Mouse (Mus musculus) heart, embryonic 15.5 days (tissue): ENCODE measurements around the gene Pef1. TPM values are rescaled to one million over a fixed set of nuclear protein-coding genes. Genes with fewer than 3 reads are reported as not detected.

Experiments
- ATAC-seq: fragments of 200-750 bp; cut with Nextera tagmentation; replicated peaks from 2 replicates; pipeline ENCODE4 v1.8.0; 2017; ENCODE audit warnings: low read depth, moderate TSS enrichment; ENCODE audit not compliant: insufficient number of reproducible peaks, insufficient read depth, low FRiP score
- H3K27ac ChIP-seq: fragments of 300-500 bp; sonication (generic); 2 replicates; pipeline ENCODE4 v1.5.1; 2015; ENCODE audit warnings: mild to moderate bottlenecking, inconsistent platforms
- H3K27me3 ChIP-seq: fragments of 300-500 bp; sonication (generic); 2 replicates; pipeline ENCODE4 v1.6.1; 2015; ENCODE audit warnings: inconsistent platforms
- H3K36me3 ChIP-seq: fragments of 300-500 bp; sonication (generic); 2 replicates; pipeline ENCODE4 v1.6.1; 2015; ENCODE audit warnings: mild to moderate bottlenecking, inconsistent platforms
- H3K4me1 ChIP-seq: fragments of 300-500 bp; sonication (generic); replicated peaks from 2 replicates; pipeline ENCODE4 v1.6.1; 2015; ENCODE audit warnings: inconsistent platforms
- H3K4me2 ChIP-seq: fragments of 300-500 bp; sonication (generic); 2 replicates; pipeline ENCODE4 v1.6.1; 2015; ENCODE audit warnings: inconsistent platforms, mild to moderate bottlenecking, moderate library complexity
- H3K4me3 ChIP-seq: fragments of 300-500 bp; sonication (generic); 2 replicates; pipeline ENCODE4 v1.5.1; 2015; ENCODE audit warnings: mild to moderate bottlenecking, inconsistent platforms
- H3K9ac ChIP-seq: fragments of 300-500 bp; sonication (generic); 2 replicates; pipeline ENCODE4 v1.6.1; 2015; ENCODE audit warnings: mild to moderate bottlenecking, inconsistent platforms
- H3K9me3 ChIP-seq: fragments of 300-500 bp; sonication (generic); replicated peaks from 2 replicates; pipeline ENCODE4 v1.6.1; 2016; ENCODE audit warnings: inconsistent platforms
- WGBS: fragments of 180-500 bp; shearing (Covaris S2); methylation state at CpG from one replicate; pipeline ENCODE4 v1.1.7; 2015; ENCODE audit warnings: mixed read lengths; 5-methylcytosine and 5-hydroxymethylcytosine counted together
- polyA plus RNA-seq: library from polyadenylated mRNA; unstranded; fragments of >200 nt; fragmentation: Nextera tagmentation; extraction: Ambion mirVana; gene quantifications from 2 replicates; pipeline ENCODE4 v1.2.1, GENCODE M21; 2015

Pef1 gene
- polyA plus RNA-seq, 1 experiment from 2014 or later: 48.9 TPM

GRCm38 (mm10) chr4:130123020-130123419 lies 20.7 kb downstream of the Pef1 start:
- H3K9ac ChIP-seq: no peak overlapping the region
- no peak for ATAC-seq
- H3K4me2 ChIP-seq: no peak overlapping the region
- H3K9me3 ChIP-seq: no peaks in the 10 kb centered on the region
- H3K4me1 ChIP-seq: peaks cover 6% of the 10 kb centered on the region; the same call in 1 of the 2 replicates
- WGBS: 86% methylated on average over 5 of the region's 5 CpGs
- no peak overlapping the region for H3K27ac ChIP-seq
- no peaks in the 10 kb centered on the region for H3K27me3 ChIP-seq
- peaks cover 56% of the 10 kb centered on the region for H3K36me3 ChIP-seq
- H3K4me3 ChIP-seq: no peak overlapping the region

GRCm38 (mm10) chr4:130124110-130124509 lies 21.8 kb downstream of the Pef1 start:
- Histone ChIP-seq H3K27ac (no peak overlapping the region), H3K4me2 (no peak overlapping the region), H3K9me3 (no peaks in the 10 kb centered on the region), H3K27me3 (no peaks in the 10 kb centered on the region), H3K4me3 (no peak overlapping the region), H3K36me3 (peaks cover 55% of the 10 kb centered on the region), H3K4me1 (peaks cover 6% of the 10 kb centered on the region; the same call in 1 of the 2 replicates), H3K9ac (no peak overlapping the region)
- ATAC-seq: no peak
- WGBS: 91% methylated on average over 4 of the region's 4 CpGs

GRCm38 (mm10) chr4:130125164-130125563 lies 22.8 kb downstream of the Pef1 start:
- Histone ChIP-seq H3K9me3 (no peaks in the 10 kb centered on the region), H3K4me1 (peaks cover 9% of the 10 kb centered on the region; the same call in 1 of the 2 replicates), H3K36me3 (peaks cover 55% of the 10 kb centered on the region), H3K4me2 (no peak overlapping the region), H3K27me3 (no peaks in the 10 kb centered on the region), H3K9ac (no peak overlapping the region), H3K27ac (no peak overlapping the region), H3K4me3 (no peak overlapping the region)
- WGBS: 80% methylated on average over 6 of the region's 6 CpGs
- ATAC-seq: no peak

- Histone ChIP-seq H3K9ac (no peak overlapping the region), H3K36me3 (peaks cover 55% of the 10 kb centered on the region), H3K9me3 (no peaks in the 10 kb centered on the region), H3K4me2 (no peak overlapping the region), H3K4me1 (0 out of 2 replicates have a peak, but pooled peaks cover 5% of the 10 kb centered on the region), H3K27ac (no peak overlapping the region), H3K27me3 (no peaks in the 10 kb centered on the region), H3K4me3 (no peak overlapping the region)
- 64% methylated on average over 5 of the region's 5 CpGs for WGBS
- no peak for ATAC-seq
These were observed 23.6 kb downstream of the Pef1 start for GRCm38 (mm10) chr4:130125935-130126334.

GRCm38 (mm10) chr4:130128907-130129306 lies 26.5 kb downstream of the Pef1 start:
- no peak overlapping the region for H3K9ac ChIP-seq
- H3K4me2 ChIP-seq: no peak overlapping the region
- no peak overlapping the region for H3K27ac ChIP-seq
- 70% methylated on average over 5 of the region's 5 CpGs for WGBS
- no peak overlapping the region for H3K4me3 ChIP-seq
- no peak for ATAC-seq
- no peaks in the 10 kb centered on the region for H3K27me3 ChIP-seq
- peaks cover 39% of the 10 kb centered on the region for H3K36me3 ChIP-seq
- H3K4me1 ChIP-seq: peaks cover 5% of the 10 kb centered on the region; the same call in 1 of the 2 replicates
- no peaks in the 10 kb centered on the region for H3K9me3 ChIP-seq

DNA sequence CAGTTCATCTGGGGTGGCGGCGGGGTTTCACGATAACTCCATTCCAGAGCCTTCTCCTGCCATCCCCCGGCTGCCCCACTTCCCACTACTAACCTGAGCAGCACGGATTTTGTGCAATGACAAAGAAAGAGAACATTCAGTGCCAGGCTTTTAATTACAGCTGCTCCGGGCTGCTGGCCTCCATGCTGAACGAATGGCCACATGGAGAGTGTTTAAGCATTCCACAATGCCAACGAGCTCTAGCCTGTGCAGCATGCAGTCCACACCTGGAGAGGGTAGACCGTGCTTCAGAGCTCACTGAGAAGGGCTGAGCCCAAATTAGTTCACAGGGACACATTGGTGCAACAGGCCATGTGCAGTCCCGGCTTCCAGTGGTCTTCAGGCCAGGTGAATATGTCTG lies 27.7 kb downstream of the Pef1 start:
- 85% methylated on average over 10 of the region's 10 CpGs for WGBS

GRCm38 (mm10) chr4:130130641-130131350 lies 28.4 kb downstream of the Pef1 start:
- WGBS: 61% methylated on average over 13 of the region's 13 CpGs
- H3K4me2 ChIP-seq: no peak overlapping the region
- peaks cover 20% of the 10 kb centered on the region for H3K36me3 ChIP-seq
- H3K27me3 ChIP-seq: no peaks in the 10 kb centered on the region; the same call in 1 of the 2 replicates
- H3K9ac ChIP-seq: no peak overlapping the region
- H3K4me3 ChIP-seq: no peak overlapping the region
- H3K9me3 ChIP-seq: no peaks in the 10 kb centered on the region
- no peak for ATAC-seq
- no peak overlapping the region for H3K27ac ChIP-seq
- peaks cover 5% of the 10 kb centered on the region; the same call in 1 of the 2 replicates for H3K4me1 ChIP-seq

More for the DNA sequence above, 27.7 kb downstream of the Pef1 start:
- H3K36me3 ChIP-seq: peaks cover 28% of the 10 kb centered on the region
- H3K9me3 ChIP-seq: no peaks in the 10 kb centered on the region
- ATAC-seq: no peak
- H3K9ac ChIP-seq: no peak overlapping the region
- no peaks in the 10 kb centered on the region for H3K27me3 ChIP-seq
- H3K4me3 ChIP-seq: no peak overlapping the region
- no peak overlapping the region for H3K4me2 ChIP-seq
- peaks cover 5% of the 10 kb centered on the region; the same call in 1 of the 2 replicates for H3K4me1 ChIP-seq
- H3K27ac ChIP-seq: no peak overlapping the region

DNA sequence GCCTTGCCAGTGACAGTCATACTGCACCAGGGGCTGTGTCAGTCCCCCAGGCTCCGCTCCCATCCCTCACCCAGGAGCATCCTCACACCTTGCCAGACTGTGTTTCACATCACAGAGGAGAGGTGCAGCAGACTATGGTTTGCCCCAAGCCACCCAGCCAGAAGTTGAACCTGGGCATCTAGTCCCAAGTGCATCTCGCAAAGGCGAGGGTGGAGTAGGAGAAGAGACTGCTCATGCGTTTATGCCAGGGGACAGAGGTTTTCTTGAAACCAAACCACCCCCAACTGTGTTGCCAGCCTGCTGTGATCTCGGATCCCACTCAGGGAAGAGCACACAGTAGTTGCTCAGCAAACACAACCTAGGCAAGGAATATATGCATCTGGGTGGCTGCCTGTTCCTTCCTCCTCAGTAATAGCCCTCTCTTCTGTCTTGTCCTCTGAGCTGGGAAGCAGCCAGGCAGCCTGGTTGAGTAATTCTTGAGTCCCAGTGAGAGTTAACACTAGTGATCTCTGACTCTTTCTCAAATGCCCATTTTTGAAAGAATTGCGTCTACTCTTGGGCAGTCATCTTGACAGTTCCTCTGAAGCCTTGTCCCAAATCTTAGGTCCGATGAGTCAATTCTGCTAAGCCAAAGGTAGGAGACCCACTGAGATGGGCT lies 29.2 kb downstream of the Pef1 start:
- peaks cover 5% of the 10 kb centered on the region; the same call in 1 of the 2 replicates for H3K4me1 ChIP-seq
- ATAC-seq: no peak
- WGBS: 90% methylated on average over 7 of the region's 7 CpGs

DNA sequence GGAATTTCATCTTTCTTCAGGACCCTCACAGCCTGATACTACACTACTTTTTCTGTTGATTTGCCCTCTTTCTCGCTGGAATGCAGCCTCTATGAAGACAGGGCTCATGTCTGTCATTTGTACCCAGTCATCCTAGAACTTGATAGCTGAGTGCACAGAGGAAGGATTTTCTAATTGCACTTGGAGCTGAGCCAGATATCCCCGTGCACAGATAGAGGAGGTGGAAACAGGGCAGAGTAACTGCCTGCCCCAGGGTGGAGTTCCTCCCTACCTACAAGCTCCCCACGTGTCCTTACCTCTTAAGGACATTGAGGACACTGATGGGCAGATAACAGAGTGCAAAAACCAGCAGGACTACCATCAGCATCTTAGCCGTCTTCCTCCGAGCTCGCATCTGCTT lies 31.0 kb downstream of the Pef1 start:
- no peak overlapping the region for H3K4me2 ChIP-seq
- no peak overlapping the region for H3K9ac ChIP-seq
- no peak overlapping the region for H3K4me3 ChIP-seq
- WGBS: 31% methylated on average over 6 of the region's 6 CpGs
- H3K36me3 ChIP-seq: no peaks in the 10 kb centered on the region
- H3K27me3 ChIP-seq: peaks cover 20% of the 10 kb centered on the region
- H3K27ac ChIP-seq: no peak overlapping the region
- peaks cover 10% of the 10 kb centered on the region for H3K4me1 ChIP-seq
- H3K9me3 ChIP-seq: no peaks in the 10 kb centered on the region
- no peak; the same call in 1 of the 2 replicates for ATAC-seq

More for the DNA sequence above, 29.2 kb downstream of the Pef1 start:
- no peak overlapping the region for H3K4me2 ChIP-seq
- no peak overlapping the region for H3K9ac ChIP-seq
- H3K27me3 ChIP-seq: peaks cover 3% of the 10 kb centered on the region
- H3K36me3 ChIP-seq: peaks cover 13% of the 10 kb centered on the region
- H3K4me3 ChIP-seq: no peak overlapping the region
- H3K9me3 ChIP-seq: no peaks in the 10 kb centered on the region
- H3K27ac ChIP-seq: no peak overlapping the region

- Histone ChIP-seq H3K9me3 (no peaks in the 10 kb centered on the region), H3K9ac (peak overlapping the region; percentile 36), H3K4me3 (peak overlapping the region; percentile 40), H3K4me2 (peak overlapping the region; percentile 68), H3K36me3 (no peaks in the 10 kb centered on the region), H3K27me3 (peaks cover 64% of the 10 kb centered on the region), H3K4me1 (peaks cover 18% of the 10 kb centered on the region), H3K27ac (no peak overlapping the region)
- WGBS: under 1% methylated on average over 50 of the region's 57 CpGs
- ATAC-seq: peak; percentile 59
These were observed 36.3 kb downstream of the Pef1 start for GRCm38 (mm10) chr4:130138441-130139213.

DNA sequence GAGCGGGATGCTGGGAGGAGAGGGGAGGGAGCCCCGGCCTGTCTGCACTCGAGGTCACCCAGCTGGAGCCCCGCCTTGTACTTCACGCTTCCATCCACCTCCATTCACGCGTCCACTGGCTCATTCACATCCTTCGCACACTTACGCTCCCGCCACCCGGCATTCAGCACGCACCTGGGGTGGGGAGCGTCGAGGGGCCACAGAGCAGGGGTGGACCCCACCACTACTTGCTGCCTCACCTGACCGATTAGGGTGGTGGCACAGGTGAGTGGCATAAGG lies 36.8 kb downstream of the Pef1 start, which contains the start of gene Hcrtr1:
Gene Hcrtr1, minus strand, starts transcription at position 146 of the 279 bp plus-strand sequence.
- H3K4me2 ChIP-seq: peak within 1 kb of the TSS; percentile 68
- 1% methylated on average over 14 of the region's 15 CpGs for WGBS
- no peak for ATAC-seq
- H3K9me3 ChIP-seq: no peaks in the 10 kb centered on the region
- H3K36me3 ChIP-seq: no peaks in the 10 kb centered on the region
- peaks cover 18% of the 10 kb centered on the region for H3K4me1 ChIP-seq
- H3K27ac ChIP-seq: no peak within 1 kb of the TSS
- H3K9ac ChIP-seq: peak within 1 kb of the TSS; percentile 36
- peaks cover 66% of the 10 kb centered on the region for H3K27me3 ChIP-seq
- H3K4me3 ChIP-seq: peak within 1 kb of the TSS; percentile 40
